Mouse (Mus musculus) heart, embryonic 10.5 days (tissue): ENCODE data around the gene Josd1. TPM values are rescaled to one million over a fixed set of nuclear protein-coding genes. Genes with fewer than 3 reads are reported as not detected.

ENCODE experiments used
- DNase-seq: peaks from one replicate; pipeline ENCODE4 v3.0.0-alpha.2; 2017; ENCODE audit warnings: low spot score
- H3K27ac ChIP-seq: fragments of 300-500 bp; sonication (generic); 2 replicates; pipeline ENCODE4 v1.5.1; 2016; ENCODE audit warnings: mild to moderate bottlenecking
- H3K27me3 ChIP-seq: fragments of 300-500 bp; sonication (generic); 2 replicates; pipeline ENCODE4 v1.6.1; 2016; ENCODE audit warnings: mild to moderate bottlenecking; ENCODE audit not compliant: poor library complexity, insufficient read depth, severe bottlenecking
- H3K36me3 ChIP-seq: fragments of 300-500 bp; sonication (generic); 2 replicates; pipeline ENCODE4 v1.6.1; 2016; ENCODE audit warnings: mild to moderate bottlenecking, moderate library complexity
- H3K4me1 ChIP-seq: fragments of 300-500 bp; sonication (generic); 2 replicates; pipeline ENCODE4 v1.6.1; 2016; ENCODE audit warnings: mild to moderate bottlenecking
- H3K4me3 ChIP-seq: fragments of 300-500 bp; sonication (generic); 2 replicates; pipeline ENCODE4 v1.5.1; 2016; ENCODE audit warnings: mild to moderate bottlenecking, moderate library complexity
- H3K9me3 ChIP-seq: fragments of 300-500 bp; sonication (generic); 2 replicates; pipeline ENCODE4 v1.6.1; 2016; ENCODE audit warnings: mild to moderate bottlenecking, moderate library complexity
- WGBS: fragments of 180-500 bp; shearing (Covaris S2); methylation state at CpG from one replicate; pipeline ENCODE4 v1.1.7; 2016; 5-methylcytosine and 5-hydroxymethylcytosine counted together
- polyA plus RNA-seq: library from polyadenylated mRNA; unstranded; fragments of >200 nt; fragmentation: Nextera tagmentation; extraction: Ambion mirVana; gene quantifications from 2 replicates; pipeline ENCODE4 v1.2.1, GENCODE M21; 2016

The Josd1 gene
- 18.4 and 21.0 TPM in 2 replicates for polyA plus RNA-seq

DNA sequence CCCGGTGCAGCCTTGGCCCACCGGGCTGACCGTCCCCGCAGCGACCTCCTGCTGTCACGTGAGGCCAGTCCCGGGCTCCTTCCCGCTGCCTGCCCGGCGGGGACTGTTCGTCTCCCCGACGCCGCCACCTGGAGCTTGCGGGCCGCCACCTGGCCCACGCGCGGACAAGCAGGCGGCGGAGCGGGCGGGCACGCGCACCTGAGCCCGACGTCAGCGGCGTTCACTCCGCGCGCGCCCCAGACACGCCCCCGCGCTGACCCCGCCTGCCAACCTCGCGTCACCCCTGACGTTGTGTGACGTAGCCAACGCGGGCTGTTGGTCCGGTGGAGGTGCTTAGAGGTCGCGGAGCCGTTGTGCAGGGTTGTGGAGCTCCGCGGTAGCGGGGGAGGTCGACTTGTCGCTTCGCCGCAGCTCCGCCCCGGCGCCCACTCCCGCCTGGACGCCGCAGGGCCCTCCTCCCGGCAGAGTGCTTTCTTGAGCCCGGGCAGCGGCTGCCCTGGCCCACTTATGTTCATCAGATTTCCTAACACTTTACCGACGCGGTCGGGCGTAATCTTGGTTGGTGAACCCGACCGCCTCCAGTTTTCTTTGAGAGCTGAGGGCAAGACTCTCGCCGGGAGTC lies at the start of gene Josd1:
Gene Josd1, minus strand, starts transcription at position 274 of the 622 bp plus-strand sequence.
- Histone ChIP-seq H3K36me3 (no peaks in the 10 kb centered on the region), H3K4me1 (peaks cover 65% of the 10 kb centered on the region), H3K27ac (peak within 1 kb of the TSS; percentile 95), H3K9me3 (no peaks in the 10 kb centered on the region), H3K4me3 (peak within 1 kb of the TSS; percentile 86), H3K27me3 (no peaks in the 10 kb centered on the region)
- WGBS = under 1% methylated on average over 69 of the region's 72 CpGs
- DNase-seq = peak; percentile 98

DNA sequence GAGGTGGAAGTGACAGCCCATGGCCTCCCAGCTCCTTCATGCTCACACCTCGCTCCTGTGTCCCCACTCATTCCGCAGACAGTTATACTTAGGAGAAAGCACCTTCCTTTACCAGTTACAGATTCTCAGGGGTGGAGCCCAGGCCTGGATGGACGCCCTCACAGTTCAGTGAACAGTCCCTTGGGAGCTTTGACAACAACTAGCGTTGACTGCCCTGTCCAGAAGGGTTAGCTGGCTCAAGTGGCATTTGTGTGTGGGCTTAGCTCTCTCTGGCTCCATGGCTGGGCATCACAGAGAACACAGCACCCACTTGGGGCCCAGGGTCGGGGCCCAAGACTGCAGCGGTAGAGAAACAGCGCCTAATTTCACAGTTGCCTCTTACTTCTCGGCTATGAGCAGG lies 46.6 kb upstream of the Josd1 start:
- H3K27ac ChIP-seq = peak overlapping the region; percentile 84
- H3K36me3 ChIP-seq = peaks cover 81% of the 10 kb centered on the region
- 85% methylated on average over 8 of the region's 8 CpGs for WGBS
- H3K27me3 ChIP-seq = no peaks in the 10 kb centered on the region
- H3K9me3 ChIP-seq = no peaks in the 10 kb centered on the region
- no peak for DNase-seq
- no peak overlapping the region for H3K4me3 ChIP-seq
- H3K4me1 ChIP-seq = peaks cover 24% of the 10 kb centered on the region

DNA sequence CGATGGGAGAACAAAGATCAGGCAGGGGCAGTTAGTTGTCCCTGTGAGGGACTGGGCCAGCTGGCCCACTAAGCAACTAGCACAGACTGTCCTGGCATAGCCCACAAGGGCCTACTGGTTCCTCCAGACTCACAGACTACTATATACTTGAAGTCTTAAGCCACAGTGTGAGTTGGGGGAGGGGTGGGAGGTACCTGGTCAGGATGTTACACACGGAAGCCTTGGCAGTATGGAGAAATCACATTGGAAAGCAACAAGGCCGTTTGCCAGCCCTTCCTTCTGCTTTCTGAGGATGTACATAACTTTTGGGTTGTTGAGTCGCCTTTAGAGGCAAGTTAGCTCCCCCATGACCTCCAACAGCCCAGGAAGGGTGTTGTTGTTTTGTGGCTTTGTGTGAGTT lies 45.9 kb upstream of the Josd1 start:
- WGBS = 68% methylated on average over 4 of the region's 4 CpGs
- DNase-seq = no peak
- Histone ChIP-seq H3K27ac (0 out of 2 replicates have a peak overlapping the region, but pooled peaks have one; percentile 84), H3K9me3 (no peaks in the 10 kb centered on the region), H3K4me3 (no peak overlapping the region), H3K27me3 (no peaks in the 10 kb centered on the region), H3K4me1 (peaks cover 22% of the 10 kb centered on the region; the same call in 1 of the 2 replicates), H3K36me3 (peaks cover 81% of the 10 kb centered on the region)

GRCm38 (mm10) chr15:79733192-79733591 lies 45.5 kb upstream of the Josd1 start:
- H3K4me1 ChIP-seq = peaks cover 22% of the 10 kb centered on the region; the same call in 1 of the 2 replicates
- H3K4me3 ChIP-seq = no peak overlapping the region
- no peaks in the 10 kb centered on the region for H3K9me3 ChIP-seq
- 92% methylated on average over 8 of the region's 8 CpGs for WGBS
- H3K27me3 ChIP-seq = no peaks in the 10 kb centered on the region
- H3K36me3 ChIP-seq = peaks cover 81% of the 10 kb centered on the region
- H3K27ac ChIP-seq = no peak overlapping the region
- no peak for DNase-seq

GRCm38 (mm10) chr15:79731554-79731953 lies 43.8 kb upstream of the Josd1 start:
- no peaks in the 10 kb centered on the region for H3K27me3 ChIP-seq
- H3K9me3 ChIP-seq = no peaks in the 10 kb centered on the region
- peaks cover 22% of the 10 kb centered on the region; the same call in 1 of the 2 replicates for H3K4me1 ChIP-seq
- no peak for DNase-seq
- H3K4me3 ChIP-seq = no peak overlapping the region
- 88% methylated on average over 7 of the region's 7 CpGs for WGBS
- peaks cover 81% of the 10 kb centered on the region for H3K36me3 ChIP-seq
- no peak overlapping the region for H3K27ac ChIP-seq

- 89% methylated on average over 10 of the region's 10 CpGs for WGBS
Measured at GRCm38 (mm10) chr15:79728731-79729388, 41.1 kb upstream of the Josd1 start.

DNA sequence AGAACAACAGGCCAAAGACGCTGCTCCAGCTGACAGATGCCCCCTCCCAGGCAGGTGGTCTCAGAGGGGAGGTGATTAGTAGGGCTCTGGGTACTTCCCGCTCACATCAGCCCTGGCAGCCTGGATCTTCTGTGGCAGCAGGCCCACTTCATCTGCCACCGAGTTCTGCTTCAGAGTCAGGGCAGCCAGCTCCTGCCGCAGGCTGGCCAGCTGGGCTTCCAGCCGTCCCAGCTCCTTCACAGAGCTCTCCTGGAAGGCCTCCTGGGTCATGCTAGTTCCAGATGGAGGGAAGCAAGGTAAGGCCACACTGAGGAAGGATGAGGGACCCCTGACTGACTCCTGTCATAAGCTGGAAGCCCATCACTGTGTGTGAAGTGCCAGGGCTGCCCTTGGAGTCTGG lies 40.6 kb upstream of the Josd1 start:
- Histone ChIP-seq H3K27me3 (no peaks in the 10 kb centered on the region), H3K27ac (no peak overlapping the region), H3K36me3 (peaks cover 85% of the 10 kb centered on the region), H3K4me1 (0 out of 2 replicates have a peak, but pooled peaks cover 3% of the 10 kb centered on the region), H3K9me3 (no peaks in the 10 kb centered on the region), H3K4me3 (no peak overlapping the region)
- DNase-seq = no peak
- 77% methylated on average over 5 of the region's 5 CpGs for WGBS

More at GRCm38 (mm10) chr15:79728731-79729388, 41.1 kb upstream of the Josd1 start:
- Histone ChIP-seq H3K4me3 (no peak overlapping the region), H3K9me3 (no peaks in the 10 kb centered on the region), H3K4me1 (peaks cover 3% of the 10 kb centered on the region; the same call in 1 of the 2 replicates), H3K27me3 (no peaks in the 10 kb centered on the region), H3K27ac (no peak overlapping the region), H3K36me3 (peaks cover 90% of the 10 kb centered on the region)
- DNase-seq = no peak

- no peak overlapping the region for H3K27ac ChIP-seq
- no peak overlapping the region for H3K4me3 ChIP-seq
- H3K9me3 ChIP-seq = no peaks in the 10 kb centered on the region
- H3K4me1 ChIP-seq = 0 out of 2 replicates have a peak, but pooled peaks cover 3% of the 10 kb centered on the region
- H3K27me3 ChIP-seq = no peaks in the 10 kb centered on the region
- H3K36me3 ChIP-seq = peaks cover 80% of the 10 kb centered on the region
- DNase-seq = no peak
- 88% methylated on average over 6 of the region's 6 CpGs for WGBS
Measured at GRCm38 (mm10) chr15:79727840-79728239, 40.1 kb upstream of the Josd1 start.

- DNase-seq = no peak
- Histone ChIP-seq H3K4me3 (no peak overlapping the region), H3K9me3 (no peaks in the 10 kb centered on the region), H3K27ac (no peak overlapping the region), H3K36me3 (peaks cover 75% of the 10 kb centered on the region), H3K4me1 (0 out of 2 replicates have a peak, but pooled peaks cover 3% of the 10 kb centered on the region), H3K27me3 (no peaks in the 10 kb centered on the region)
- 91% methylated on average over 11 of the region's 11 CpGs for WGBS
Measured at GRCm38 (mm10) chr15:79725190-79725789, 37.6 kb upstream of the Josd1 start.

DNA sequence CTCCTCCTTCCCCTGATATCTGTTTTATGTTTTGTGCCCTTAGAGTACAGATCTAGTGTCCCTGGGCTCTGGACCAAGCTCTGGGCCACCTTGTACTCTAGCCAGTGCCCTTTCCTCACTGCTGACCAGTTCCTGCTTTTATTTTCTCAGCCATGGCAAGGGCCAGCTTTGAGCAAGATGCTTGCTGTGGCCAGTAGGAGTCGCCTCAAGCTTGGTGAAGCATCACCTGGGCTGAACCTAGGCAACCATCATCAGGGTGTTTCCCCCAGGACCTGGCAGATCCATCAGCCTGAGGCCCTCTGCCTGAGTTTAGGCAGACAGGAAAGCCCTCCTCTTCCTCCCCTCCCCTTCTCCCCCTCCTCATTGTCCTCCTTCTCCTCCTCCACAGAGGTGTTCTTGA lies 35.7 kb upstream of the Josd1 start:
- H3K36me3 ChIP-seq = peaks cover 76% of the 10 kb centered on the region
- WGBS = 21% methylated on average over 1 of the region's 1 CpGs
- no peaks in the 10 kb centered on the region for H3K9me3 ChIP-seq
- H3K4me3 ChIP-seq = no peak overlapping the region
- H3K27me3 ChIP-seq = no peaks in the 10 kb centered on the region
- no peaks in the 10 kb centered on the region for H3K4me1 ChIP-seq
- DNase-seq = no peak
- no peak overlapping the region for H3K27ac ChIP-seq

DNA sequence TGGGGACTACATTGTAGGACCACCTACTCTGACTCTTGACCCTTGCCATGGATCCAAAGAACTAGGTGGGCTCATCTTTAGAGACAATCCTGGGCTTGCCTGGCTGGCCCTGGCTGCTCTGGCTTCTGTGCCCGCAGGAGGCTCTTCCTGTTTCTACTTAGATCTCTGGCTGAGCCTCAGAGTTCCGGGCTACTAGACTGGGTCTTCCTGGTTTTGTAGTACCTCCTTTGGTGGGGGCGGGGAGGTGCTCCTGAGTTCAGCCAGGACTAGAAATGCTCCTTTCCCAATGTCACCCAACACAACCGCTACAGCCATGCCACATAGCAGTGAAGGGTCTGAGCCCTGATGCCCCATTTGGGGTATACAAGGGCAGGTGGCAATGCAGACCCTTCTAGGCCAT lies 33.1 kb upstream of the Josd1 start:
- Histone ChIP-seq H3K27ac (no peak overlapping the region), H3K27me3 (no peaks in the 10 kb centered on the region), H3K36me3 (peaks cover 75% of the 10 kb centered on the region), H3K4me1 (no peaks in the 10 kb centered on the region), H3K9me3 (no peaks in the 10 kb centered on the region), H3K4me3 (no peak overlapping the region)
- no peak for DNase-seq
- 79% methylated on average over 4 of the region's 4 CpGs for WGBS

- no peak overlapping the region for H3K27ac ChIP-seq
- no peaks in the 10 kb centered on the region for H3K9me3 ChIP-seq
- WGBS = 88% methylated on average over 8 of the region's 8 CpGs
- no peaks in the 10 kb centered on the region for H3K4me1 ChIP-seq
- peaks cover 75% of the 10 kb centered on the region for H3K36me3 ChIP-seq
- H3K4me3 ChIP-seq = no peak overlapping the region
- DNase-seq = no peak
- no peaks in the 10 kb centered on the region for H3K27me3 ChIP-seq
Measured at GRCm38 (mm10) chr15:79720267-79720666, 32.5 kb upstream of the Josd1 start.

DNA sequence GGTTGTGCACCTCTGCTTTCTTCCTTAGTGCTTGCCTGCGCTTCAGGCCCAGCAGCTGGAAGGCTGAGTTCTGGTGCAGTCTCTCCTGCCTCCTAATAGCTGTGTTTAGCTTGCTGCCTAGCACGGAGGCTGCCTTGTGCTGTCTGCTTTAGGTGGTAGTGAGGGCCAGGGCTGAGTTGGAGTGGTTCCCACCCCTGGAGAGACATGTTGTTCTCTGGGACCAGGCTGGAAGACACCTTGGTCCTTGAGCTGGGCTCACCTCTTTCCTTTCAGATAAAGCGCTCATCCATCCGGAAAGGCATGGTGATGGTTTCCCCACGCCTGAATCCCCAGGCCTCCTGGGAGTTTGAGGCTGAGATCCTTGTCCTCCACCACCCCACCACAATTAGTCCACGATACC lies 29.0 kb upstream of the Josd1 start:
- WGBS = 92% methylated on average over 6 of the region's 6 CpGs
- H3K4me3 ChIP-seq = no peak overlapping the region
- peaks cover 97% of the 10 kb centered on the region for H3K36me3 ChIP-seq
- no peaks in the 10 kb centered on the region for H3K9me3 ChIP-seq
- H3K27me3 ChIP-seq = no peaks in the 10 kb centered on the region
- no peaks in the 10 kb centered on the region for H3K4me1 ChIP-seq
- H3K27ac ChIP-seq = no peak overlapping the region
- DNase-seq = no peak
